Mouse (Mus musculus) gastrocnemius, adult 2 months (tissue): Measurements from ENCODE around the gene Eps15l1. TPM values are rescaled to one million over a fixed set of nuclear protein-coding genes. Genes with fewer than 3 reads are reported as not detected.

ENCODE experiments used
- DNase-seq: peaks from one replicate; pipeline ENCODE4 v3.0.0; 2022
- H3K27ac ChIP-seq: fragments of 200-600 bp; 2 replicates; pipeline ENCODE4 v1.8.1; 2022; ENCODE audit warnings: mild to moderate bottlenecking
- H3K4me3 ChIP-seq: fragments of 200-600 bp; 2 replicates; pipeline ENCODE4 v1.8.1; 2022; ENCODE audit warnings: mild to moderate bottlenecking, moderate library complexity
- CTCF ChIP-seq: fragments of 200-600 bp; IDR thresholded peaks from 2 replicates; pipeline ENCODE4 v1.8.1; 2022; ENCODE audit warnings: antibody characterized with exemption, mild to moderate bottlenecking, moderate library complexity
- intact Hi-C: fragments of 180-260 bp; cut with DNase I; formaldehyde crosslinking; loops from one replicate; pipeline ENCODE4 v1.15.1; 2025
- total RNA-seq, 2 experiments: library from RNA; stranded (reverse); gene quantifications; 2 replicates each; pipeline ENCODE4 v1.2.3; 2021

The Eps15l1 gene
- total RNA-seq, 2 experiments from 2014 or later: 25.5 to 27.5 TPM

DNA sequence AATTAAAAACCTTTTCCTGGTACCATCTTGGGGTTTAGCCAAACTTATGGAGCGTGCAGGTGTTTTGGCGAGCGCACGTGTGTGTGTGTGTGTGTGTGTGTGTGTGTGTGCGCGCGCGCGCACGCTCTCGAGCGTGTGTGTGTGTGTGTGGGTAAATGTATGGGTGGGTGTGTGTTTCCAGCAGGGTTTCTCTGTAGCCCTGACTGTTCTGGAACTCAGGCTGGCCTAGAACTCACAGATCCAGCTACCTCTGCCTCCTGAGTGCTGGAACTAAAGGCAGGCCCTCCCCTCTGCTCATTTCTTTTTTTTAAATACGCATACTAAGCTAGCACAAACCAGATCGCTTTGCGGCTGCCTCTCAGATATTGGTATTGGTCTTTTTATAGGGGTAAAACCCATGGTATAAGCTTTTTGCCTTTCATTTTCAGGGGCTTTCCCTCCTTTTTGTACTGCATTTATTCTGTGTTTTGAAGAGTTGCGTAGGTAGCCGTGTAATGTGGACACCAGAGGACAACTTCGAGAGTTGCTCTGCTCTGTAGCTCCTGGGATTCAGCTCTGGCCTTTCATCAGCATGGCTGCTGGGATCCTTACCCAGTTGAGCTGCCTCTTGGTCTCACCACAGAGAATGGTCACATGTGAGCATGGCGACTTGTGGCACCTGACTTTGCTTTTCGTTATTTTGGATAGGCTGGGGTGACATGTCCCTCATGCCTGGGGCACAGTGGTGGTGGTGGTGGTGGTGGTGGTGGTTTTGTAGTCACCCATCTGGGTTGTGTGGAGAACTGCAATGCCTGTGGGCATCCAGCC is 99.4 kb downstream of the Eps15l1 start:
- Histone ChIP-seq H3K27ac (peak overlapping the region; percentile 94), H3K4me3 (peak overlapping the region; percentile 77)
- intact Hi-C loops: loop anchor here (5.0 kb wide), 1 partner anchor 45 kb away; no protein-coding TSS in a partner anchor
- TF ChIP-seq CTCF: no peak
- no peak for DNase-seq

- intact Hi-C loops: loop anchor here (5.0 kb wide), 1 partner anchor 46 kb away; no protein-coding TSS in a partner anchor
- Histone ChIP-seq H3K27ac (peak overlapping the region; percentile 94), H3K4me3 (peak overlapping the region; percentile 77)
- no peak for TF ChIP-seq CTCF
- DNase-seq: no peak
Observed at GRCm38 (mm10) chr8:72320803-72321583, 100.3 kb downstream of the Eps15l1 start.

DNA sequence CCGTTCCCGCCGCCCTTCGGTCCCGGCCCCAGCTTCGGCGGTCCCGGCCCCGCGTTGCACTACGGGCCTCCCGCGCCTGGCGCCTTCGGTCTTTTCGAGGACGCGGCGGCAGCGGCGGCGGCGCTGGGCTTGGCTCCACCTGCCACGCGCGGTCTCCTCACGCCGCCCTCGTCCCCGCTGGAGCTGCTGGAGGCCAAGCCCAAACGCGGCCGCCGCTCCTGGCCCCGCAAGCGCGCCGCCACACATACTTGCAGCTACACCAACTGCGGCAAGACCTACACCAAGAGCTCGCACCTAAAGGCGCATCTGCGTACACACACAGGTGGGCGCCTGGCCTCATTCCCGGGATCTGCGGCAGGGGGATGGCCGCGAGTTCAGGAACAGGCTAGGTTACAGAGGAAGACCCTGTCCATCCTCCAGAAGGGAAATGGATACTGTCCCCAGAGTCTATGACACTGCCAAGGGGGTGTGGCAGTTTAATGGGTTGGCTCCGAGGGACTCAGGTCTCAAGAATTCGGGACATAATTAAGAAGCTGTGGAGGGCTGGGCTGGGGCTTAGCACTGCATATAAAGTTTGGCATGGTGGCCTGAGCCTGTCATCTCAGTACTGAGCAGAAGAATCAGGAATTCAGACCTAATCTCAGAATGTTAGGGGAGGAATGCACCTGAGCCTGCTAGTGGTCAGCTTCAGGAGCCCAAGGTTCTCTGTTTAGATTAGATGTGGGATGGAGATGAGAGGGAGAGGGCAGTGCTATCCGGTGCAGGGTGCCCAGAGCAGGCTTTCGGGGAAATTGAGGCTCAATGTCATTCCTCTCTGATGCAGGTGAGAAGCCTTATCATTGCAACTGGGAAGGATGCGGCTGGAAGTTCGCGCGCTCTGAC is 101.1 kb downstream of the Eps15l1 start:
- intact Hi-C loops: loop anchor here (2.0 to 5.0 kb wide), 2 partner anchors 25 to 47 kb away; no protein-coding TSS in a partner anchor

GRCm38 (mm10) chr8:72319397-72319796 is 101.9 kb downstream of the Eps15l1 start:
- DNase-seq: peak; percentile 65
- Histone ChIP-seq H3K27ac (peak overlapping the region; percentile 94), H3K4me3 (peak overlapping the region; percentile 77)
- TF ChIP-seq CTCF: no peak
- intact Hi-C loops: loop anchor here (2.0 kb wide), 1 partner anchor 25 kb away; no protein-coding TSS in a partner anchor

More for the DNA sequence above, 101.1 kb downstream of the Eps15l1 start:
- DNase-seq: peak; percentile 62
- Histone ChIP-seq H3K27ac (peak overlapping the region; percentile 94), H3K4me3 (peak overlapping the region; percentile 77)
- no peak for TF ChIP-seq CTCF

DNA sequence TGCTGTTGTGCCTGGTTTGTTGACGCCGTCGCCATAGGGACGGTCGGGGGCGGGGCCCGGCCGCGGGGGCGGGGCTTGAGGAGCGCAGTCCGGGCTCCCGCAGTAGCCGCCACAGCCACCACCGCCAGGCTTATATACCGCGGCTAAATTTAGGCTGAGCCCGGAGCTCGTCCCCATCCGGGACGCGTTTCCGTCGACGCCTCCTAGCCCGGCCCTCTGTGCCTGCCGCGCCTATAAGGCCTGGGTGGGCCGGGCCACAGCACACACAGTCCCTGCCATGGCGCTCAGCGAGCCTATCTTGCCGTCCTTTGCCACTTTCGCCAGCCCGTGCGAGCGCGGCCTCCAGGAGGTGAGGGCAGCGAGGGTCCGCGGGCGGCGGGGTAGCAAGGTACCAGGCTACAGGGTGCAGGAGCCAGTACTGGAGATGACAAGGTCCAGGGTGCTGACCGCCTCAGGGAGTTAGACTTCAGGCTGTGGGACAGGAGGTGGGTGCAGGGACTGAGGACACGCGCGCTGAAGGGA is 102.4 kb downstream of the Eps15l1 start, which contains the start of gene Klf2:
Gene Klf2 (plus strand): TSS at position 233 of the 522 bp plus-strand sequence.
- no peak for TF ChIP-seq CTCF
- Histone ChIP-seq H3K4me3 (peak within 1 kb of the TSS; percentile 77), H3K27ac (peak within 1 kb of the TSS; percentile 94)
- intact Hi-C loops: loop anchor here (2.0 kb wide), 1 partner anchor 24 kb away; no protein-coding TSS in a partner anchor
- peak; percentile 99 for DNase-seq

DNA sequence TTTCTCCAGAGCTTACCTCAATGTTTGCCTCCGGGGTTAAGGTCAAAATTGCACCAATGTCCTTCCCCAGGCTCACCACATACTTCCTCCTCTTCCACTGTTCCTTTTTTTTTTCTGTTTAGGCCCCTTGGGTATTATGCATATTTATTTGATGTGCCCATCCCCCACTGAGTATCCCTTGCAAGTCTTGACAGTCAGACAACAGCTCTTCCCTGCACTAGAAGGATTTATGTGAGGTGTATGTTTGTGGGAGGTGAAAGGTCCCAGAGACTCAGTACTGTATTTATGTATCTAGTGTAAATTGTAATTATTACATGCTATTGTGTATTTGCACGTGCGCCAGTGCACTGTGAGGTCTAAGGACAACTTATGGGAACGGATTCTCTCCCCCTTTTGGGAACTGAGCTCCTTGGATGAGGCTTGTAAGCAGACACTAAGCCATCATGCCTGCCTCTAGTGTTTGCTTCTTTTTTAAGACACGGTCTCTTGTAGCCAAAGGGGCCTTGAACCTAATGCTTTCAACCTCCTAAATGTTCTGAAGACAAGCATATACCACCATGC is 103.4 kb downstream of the Eps15l1 start:
- TF ChIP-seq CTCF: no peak
- H3K4me3 ChIP-seq: no peak overlapping the region
- intact Hi-C loops: loop anchor here (2.0 kb wide), 1 partner anchor 23 kb away; no protein-coding TSS in a partner anchor
- no peak for DNase-seq
- H3K27ac ChIP-seq: peak overlapping the region; percentile 61

- no peak for DNase-seq
- no peak for TF ChIP-seq CTCF
- intact Hi-C loops: no loop called here
- H3K4me3 ChIP-seq: no peak overlapping the region
- no peak overlapping the region for H3K27ac ChIP-seq
Observed at GRCm38 (mm10) chr8:72316053-72316695, 105.1 kb downstream of the Eps15l1 start.

DNA sequence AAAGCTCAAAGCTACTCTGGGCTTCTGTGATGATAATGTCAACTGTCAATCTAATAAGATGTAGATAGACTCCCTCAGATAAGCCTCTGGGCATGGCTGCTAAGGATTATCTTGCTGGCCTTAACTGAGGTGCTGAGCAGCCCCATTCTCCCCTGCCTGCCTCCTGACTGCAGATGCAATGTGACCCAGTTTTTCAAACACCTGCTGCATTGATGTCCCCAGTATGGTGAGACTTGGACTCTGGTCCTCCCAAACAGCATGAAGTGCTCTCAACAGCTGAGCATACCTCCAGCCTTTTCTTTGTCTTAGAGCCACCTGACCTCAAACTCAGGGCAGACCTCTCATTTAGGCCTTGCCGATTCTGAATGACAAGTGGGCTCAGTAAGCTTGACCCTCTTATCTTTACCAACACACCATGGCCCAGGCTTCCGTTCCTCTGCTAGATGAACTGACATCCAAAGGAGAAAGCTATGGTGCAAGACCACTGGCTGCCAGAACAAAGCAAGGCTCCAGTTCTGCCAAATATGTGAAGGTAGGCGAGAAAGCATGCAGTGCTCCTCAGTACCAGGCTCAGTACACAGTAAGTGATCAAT is 108.2 kb downstream of the Eps15l1 start:
- no peak for TF ChIP-seq CTCF
- no peak for DNase-seq
- H3K4me3 ChIP-seq: no peak overlapping the region
- H3K27ac ChIP-seq: no peak overlapping the region
- intact Hi-C loops: no loop called here

DNA sequence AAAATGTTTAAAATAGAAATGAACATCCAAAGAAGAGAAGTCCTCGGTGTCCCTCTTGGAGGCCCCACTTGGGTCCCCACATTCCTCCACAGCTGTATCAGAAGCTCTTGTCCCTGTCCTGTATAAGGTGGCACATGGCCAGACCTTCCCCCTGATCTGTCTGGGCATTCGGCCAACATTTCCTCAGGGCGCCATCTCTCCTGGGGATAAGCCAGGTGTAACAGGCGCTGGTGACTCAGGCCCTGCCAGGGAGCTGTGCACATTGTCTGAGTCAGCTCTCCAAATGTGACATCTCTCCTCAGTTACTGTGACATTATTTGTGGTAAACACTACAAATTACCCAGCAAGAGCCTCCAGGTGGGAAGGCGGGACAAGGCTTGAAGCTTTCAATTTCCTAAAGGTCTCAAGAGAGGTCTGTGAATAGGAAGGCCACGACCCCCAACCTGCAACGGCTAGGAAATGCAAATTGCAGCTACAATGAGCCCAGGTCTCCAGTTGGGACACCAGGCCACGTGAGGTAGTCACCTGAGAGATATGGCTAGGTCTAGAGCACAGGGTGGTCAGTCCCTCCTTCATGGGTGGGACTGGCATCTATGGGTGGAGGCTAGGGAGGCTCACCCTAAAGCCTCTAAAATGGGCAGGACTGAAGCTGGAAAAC is 110.3 kb downstream of the Eps15l1 start:
- intact Hi-C loops: no loop called here
- no peak for TF ChIP-seq CTCF
- DNase-seq: peak; percentile 56
- H3K27ac ChIP-seq: peak overlapping the region; percentile 39
- no peak overlapping the region for H3K4me3 ChIP-seq

GRCm38 (mm10) chr8:72308276-72308675 is 113.0 kb downstream of the Eps15l1 start:
- intact Hi-C loops: no loop called here
- no peak for TF ChIP-seq CTCF
- peak; percentile 57 for DNase-seq
- peak overlapping the region; percentile 38; the same call in 1 of the 2 replicates for H3K27ac ChIP-seq
- H3K4me3 ChIP-seq: no peak overlapping the region
